Mouse (Mus musculus) liver, postnatal 0 days (tissue): ENCODE results near the gene Mapk1. TPM values are rescaled to one million over a fixed set of nuclear protein-coding genes. Genes with fewer than 3 reads are reported as not detected.
"Not testable (repeated sequence)": the region's sequence is repeated elsewhere in the genome, so short reads cannot be mapped to it uniquely, and the experiment has no call there.

Experiments used
- ATAC-seq: fragments of 200-750 bp; cut with Nextera tagmentation; 2 replicates; pipeline ENCODE4 v1.8.0; 2017; ENCODE audit warnings: mild to moderate bottlenecking, moderate library complexity
- DNase-seq: peaks from one replicate; pipeline ENCODE4 v3.0.0-alpha.2; 2016
- H3K27ac ChIP-seq: fragments of 300-500 bp; sonication (generic); 2 replicates; pipeline ENCODE4 v1.5.1; 2014; ENCODE audit warnings: antibody characterized with exemption, moderate library complexity, mild to moderate bottlenecking, low read depth
- H3K27me3 ChIP-seq: fragments of 300-500 bp; sonication (generic); 2 replicates; pipeline ENCODE4 v1.6.1; 2014; ENCODE audit warnings: low read length, control low read depth, mixed read lengths; ENCODE audit not compliant: insufficient read depth
- H3K36me3 ChIP-seq: fragments of 300-500 bp; sonication (generic); replicated peaks from 2 replicates; pipeline ENCODE4 v1.6.1; 2014; ENCODE audit warnings: mild to moderate bottlenecking, control low read depth, low read length, moderate library complexity, mixed read lengths; ENCODE audit not compliant: insufficient read depth
- H3K4me1 ChIP-seq: fragments of 300-500 bp; sonication (generic); 2 replicates; pipeline ENCODE4 v1.6.1; 2014; ENCODE audit warnings: antibody characterized with exemption, mild to moderate bottlenecking, control low read depth; ENCODE audit not compliant: insufficient read depth
- H3K4me2 ChIP-seq: fragments of 300-500 bp; sonication (generic); 2 replicates; pipeline ENCODE4 v1.6.1; 2014; ENCODE audit warnings: low read depth, mild to moderate bottlenecking, low read length, moderate library complexity, mixed read lengths
- H3K4me3 ChIP-seq: fragments of 300-500 bp; sonication (generic); 2 replicates; pipeline ENCODE4 v1.5.1; 2014; ENCODE audit warnings: low read depth, low read length
- H3K9ac ChIP-seq: fragments of 300-500 bp; sonication (generic); replicated peaks from 2 replicates; pipeline ENCODE4 v1.6.1; 2014; ENCODE audit warnings: mild to moderate bottlenecking, moderate library complexity
- H3K9me3 ChIP-seq: fragments of 300-500 bp; sonication (generic); 2 replicates; pipeline ENCODE4 v1.6.1; 2016; ENCODE audit warnings: mild to moderate bottlenecking, control low read depth, low read length, mixed read lengths
- CTCF ChIP-seq: sonication (generic); IDR thresholded peaks from 2 replicates; pipeline ENCODE4 v1.5.1; 2016; ENCODE audit warnings: antibody characterized with exemption, low read depth
- EP300 ChIP-seq: IDR thresholded peaks from 2 replicates; pipeline ENCODE4 v1.6.1; 2016; ENCODE audit warnings: antibody characterized with exemption, low read depth, mild to moderate bottlenecking
- WGBS: fragments of 180-500 bp; shearing (Covaris S2); extraction: QIAGEN DNeasy Blood & Tissue Kit; methylation state at CpG from one replicate; pipeline ENCODE4 v1.1.7; 2014; ENCODE audit not compliant: insufficient replicate concordance; 5-methylcytosine and 5-hydroxymethylcytosine counted together
- polyA plus RNA-seq: library from polyadenylated mRNA; unstranded; fragments of >200 nt; fragmentation: Nextera tagmentation; extraction: Ambion mirVana; gene quantifications from 2 replicates; pipeline ENCODE4 v1.2.1, GENCODE M21; 2015

Mapk1 gene
- polyA plus RNA-seq, 1 experiment from 2014 or later: 56.8 TPM

- ATAC-seq (no peak), DNase-seq (no peak)
- WGBS: 50% methylated on average over 5 of the region's 5 CpGs
- no peak overlapping the region for H3K4me2 ChIP-seq
- no peak for TF ChIP-seq CTCF
- no peak for TF ChIP-seq EP300
- peaks cover 35% of the 10 kb centered on the region for H3K4me1 ChIP-seq
- no peak overlapping the region for H3K4me3 ChIP-seq
- no peaks in the 10 kb centered on the region for H3K27me3 ChIP-seq
- no peak overlapping the region for H3K9ac ChIP-seq
- no peaks in the 10 kb centered on the region for H3K9me3 ChIP-seq
- no peak overlapping the region for H3K27ac ChIP-seq
- peaks cover 14% of the 10 kb centered on the region; the same call in 1 of the 2 replicates for H3K36me3 ChIP-seq
These were observed 5.7 kb downstream of the Mapk1 start for GRCm38 (mm10) chr16:16988842-16989241.

- DNase-seq: no peak
- no peak overlapping the region for H3K4me2 ChIP-seq
- no peak for TF ChIP-seq EP300
- no peak for TF ChIP-seq CTCF
- no peak overlapping the region; the same call in 1 of the 2 replicates for H3K9ac ChIP-seq
- peaks cover 13% of the 10 kb centered on the region; the same call in 1 of the 2 replicates for H3K36me3 ChIP-seq
- no peaks in the 10 kb centered on the region for H3K27me3 ChIP-seq
- 75% methylated on average over 4 of the region's 4 CpGs for WGBS
- ATAC-seq: no peak
- H3K4me3 ChIP-seq: no peak overlapping the region
- no peak overlapping the region for H3K27ac ChIP-seq
- H3K4me1 ChIP-seq: peaks cover 34% of the 10 kb centered on the region
- H3K9me3 ChIP-seq: no peaks in the 10 kb centered on the region
These were observed 6.8 kb downstream of the Mapk1 start for GRCm38 (mm10) chr16:16990021-16990420.

GRCm38 (mm10) chr16:16994426-16995052 is 11.4 kb downstream of the Mapk1 start:
- ATAC-seq: no peak
- WGBS: 55% methylated on average over 4 of the region's 4 CpGs
- Histone ChIP-seq H3K27me3 (no peaks in the 10 kb centered on the region), H3K9me3 (no peaks in the 10 kb centered on the region), H3K4me2 (no peak overlapping the region), H3K9ac (no peak overlapping the region), H3K4me1 (peaks cover 11% of the 10 kb centered on the region), H3K27ac (no peak overlapping the region), H3K4me3 (no peak overlapping the region), H3K36me3 (no peaks in the 10 kb centered on the region)
- TF ChIP-seq EP300: no peak
- no peak for TF ChIP-seq CTCF
- DNase-seq: no peak

GRCm38 (mm10) chr16:16996121-16996729 is 13.0 kb downstream of the Mapk1 start:
- not testable (repeated sequence) for H3K4me1 ChIP-seq, ATAC-seq
- WGBS: 76% methylated on average over 10 of the region's 10 CpGs

GRCm38 (mm10) chr16:17001109-17001508 is 17.9 kb downstream of the Mapk1 start:
- TF ChIP-seq EP300: no peak
- TF ChIP-seq CTCF: no peak
- Histone ChIP-seq H3K9ac (no peak overlapping the region), H3K4me1 (0 out of 2 replicates have a peak, but pooled peaks cover 3% of the 10 kb centered on the region), H3K9me3 (no peaks in the 10 kb centered on the region), H3K4me2 (no peak overlapping the region), H3K27me3 (no peaks in the 10 kb centered on the region), H3K27ac (no peak overlapping the region), H3K36me3 (peaks cover 5% of the 10 kb centered on the region; the same call in 1 of the 2 replicates), H3K4me3 (no peak overlapping the region)
- WGBS: 70% methylated on average over 3 of the region's 3 CpGs
- ATAC-seq: no peak
- DNase-seq: peak; percentile 16

More at GRCm38 (mm10) chr16:16996121-16996729, 13.0 kb downstream of the Mapk1 start:
- DNase-seq, H3K4me2 ChIP-seq, H3K9me3 ChIP-seq, H3K36me3 ChIP-seq, H3K27ac ChIP-seq, H3K4me3 ChIP-seq, H3K27me3 ChIP-seq, H3K9ac ChIP-seq: not testable (repeated sequence)

- Histone ChIP-seq H3K36me3 (peaks cover 5% of the 10 kb centered on the region; the same call in 1 of the 2 replicates), H3K27me3 (no peaks in the 10 kb centered on the region), H3K4me2 (no peak overlapping the region), H3K27ac (no peak overlapping the region), H3K9ac (no peak overlapping the region), H3K4me1 (0 out of 2 replicates have a peak, but pooled peaks cover 3% of the 10 kb centered on the region), H3K9me3 (no peaks in the 10 kb centered on the region), H3K4me3 (no peak overlapping the region)
- TF ChIP-seq CTCF: no peak
- no peak for TF ChIP-seq EP300
- 43% methylated on average over 1 of the region's 1 CpGs for WGBS
- ATAC-seq: no peak
- DNase-seq: no peak
These were observed 23.9 kb downstream of the Mapk1 start for GRCm38 (mm10) chr16:17007070-17007469.
